Mouse (Mus musculus): ENCODE data around the gene Tpgs1. TPM values are rescaled to one million over a fixed set of nuclear protein-coding genes. Genes with fewer than 3 reads are reported as not detected.

Tpgs1 gene
- polyA plus RNA-seq, 1 experiment from 2014 or later: 63.0 TPM

DNA sequence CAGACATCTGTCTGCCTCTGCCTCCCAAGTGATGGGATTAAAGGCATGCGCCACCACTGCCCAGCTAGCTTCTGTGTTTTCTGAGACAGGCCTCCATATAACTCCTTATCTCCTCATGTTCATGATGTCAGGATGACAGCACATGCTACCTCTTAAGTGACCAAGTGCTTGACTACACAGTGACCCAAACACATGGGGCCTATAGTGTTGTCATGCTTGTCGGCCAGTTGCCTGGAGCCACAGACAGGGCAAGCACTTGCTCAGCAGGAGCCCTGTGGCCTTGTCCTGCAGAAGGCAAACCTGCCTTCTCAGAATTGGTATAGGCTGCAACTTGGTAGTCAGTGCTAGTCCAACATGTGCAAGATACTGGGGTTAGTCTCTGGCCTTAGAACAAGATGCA is 17.1 kb downstream of the Tpgs1 start:
- Histone ChIP-seq H3K36me3 (peaks cover 43% of the 10 kb centered on the region), H3K4me2 (replicated peaks) (no peak overlapping the region), H3K27ac (no peak overlapping the region), H3K9me3 (no peaks in the 10 kb centered on the region), H3K27me3 (replicated peaks) (no peaks in the 10 kb centered on the region), H3K9ac (no peak overlapping the region), H3K4me3 (replicated peaks) (no peak overlapping the region), H3K4me1 (replicated peaks) (peaks cover 15% of the 10 kb centered on the region)
- WGBS: 81% methylated on average over 2 of the region's 2 CpGs
- ATAC-seq: no peak

DNA sequence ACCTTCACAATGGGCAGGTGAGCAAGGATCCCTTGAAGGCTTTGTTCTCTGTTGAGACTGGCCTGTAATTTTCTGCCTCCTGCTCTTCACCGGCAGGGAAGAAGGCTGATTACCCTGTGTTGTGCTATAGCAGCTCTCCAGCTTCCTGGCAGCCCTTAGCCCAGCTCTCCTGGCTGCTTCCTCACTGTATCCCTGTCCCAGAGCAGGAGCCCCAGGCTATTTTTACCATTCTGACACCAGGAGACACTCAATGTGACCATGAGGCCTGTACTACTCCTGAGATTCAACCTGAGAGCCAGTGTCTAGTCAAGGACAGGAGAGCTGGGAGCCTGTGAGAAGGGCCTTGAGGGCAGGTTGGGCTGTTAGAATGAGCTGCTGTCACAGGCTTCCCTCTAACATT is 17.5 kb downstream of the Tpgs1 start:
- Histone ChIP-seq H3K27me3 (replicated peaks) (no peaks in the 10 kb centered on the region), H3K27ac (no peak overlapping the region), H3K36me3 (peaks cover 43% of the 10 kb centered on the region), H3K4me2 (replicated peaks) (no peak overlapping the region), H3K9me3 (no peaks in the 10 kb centered on the region), H3K9ac (no peak overlapping the region), H3K4me1 (replicated peaks) (peaks cover 15% of the 10 kb centered on the region), H3K4me3 (replicated peaks) (no peak overlapping the region)
- ATAC-seq: no peak
- WGBS: 96% methylated on average over 1 of the region's 1 CpGs

GRCm38 (mm10) chr10:79687513-79687912 is 18.3 kb downstream of the Tpgs1 start:
- peaks cover 43% of the 10 kb centered on the region for H3K36me3 ChIP-seq
- H3K9ac ChIP-seq: no peak overlapping the region
- no peak for ATAC-seq
- no peaks in the 10 kb centered on the region for H3K27me3 ChIP-seq (replicated peaks)
- H3K4me1 ChIP-seq (replicated peaks): peaks cover 15% of the 10 kb centered on the region
- H3K4me2 ChIP-seq (replicated peaks): no peak overlapping the region
- WGBS: 91% methylated on average over 6 of the region's 6 CpGs
- H3K9me3 ChIP-seq: no peaks in the 10 kb centered on the region
- no peak overlapping the region for H3K27ac ChIP-seq
- H3K4me3 ChIP-seq (replicated peaks): no peak overlapping the region

GRCm38 (mm10) chr10:79688720-79689119 is 19.6 kb downstream of the Tpgs1 start, which contains the start of gene Gzmm:
Gzmm (plus strand) TSS chr10:79689020.
- H3K27me3 ChIP-seq (replicated peaks): no peaks in the 10 kb centered on the region
- 71% methylated on average over 4 of the region's 4 CpGs for WGBS
- no peak within 1 kb of the TSS for H3K4me2 ChIP-seq (replicated peaks)
- peaks cover 7% of the 10 kb centered on the region for H3K4me1 ChIP-seq (replicated peaks)
- no peak within 1 kb of the TSS for H3K9ac ChIP-seq
- H3K36me3 ChIP-seq: peaks cover 43% of the 10 kb centered on the region
- H3K27ac ChIP-seq: no peak within 1 kb of the TSS
- no peak within 1 kb of the TSS for H3K4me3 ChIP-seq (replicated peaks)
- ATAC-seq: no peak
- H3K9me3 ChIP-seq: no peaks in the 10 kb centered on the region

- H3K36me3 ChIP-seq: peaks cover 43% of the 10 kb centered on the region
Measured at GRCm38 (mm10) chr10:79689178-79689577, 20.0 kb downstream of the Tpgs1 start.

GRCm38 (mm10) chr10:79691986-79692548 is 22.9 kb downstream of the Tpgs1 start:
- no peak overlapping the region for H3K4me3 ChIP-seq (replicated peaks)
- WGBS: 97% methylated on average over 2 of the region's 2 CpGs
- ATAC-seq: no peak
- H3K9ac ChIP-seq: no peak overlapping the region
- H3K9me3 ChIP-seq: no peaks in the 10 kb centered on the region
- H3K27me3 ChIP-seq (replicated peaks): no peaks in the 10 kb centered on the region
- H3K27ac ChIP-seq: no peak overlapping the region
- H3K4me1 ChIP-seq (replicated peaks): peaks cover 17% of the 10 kb centered on the region
- H3K4me2 ChIP-seq (replicated peaks): no peak overlapping the region
- peaks cover 21% of the 10 kb centered on the region for H3K36me3 ChIP-seq

More at GRCm38 (mm10) chr10:79689178-79689577, 20.0 kb downstream of the Tpgs1 start:
- Histone ChIP-seq H3K27me3 (replicated peaks) (no peaks in the 10 kb centered on the region), H3K4me2 (replicated peaks) (no peak overlapping the region), H3K4me1 (replicated peaks) (peaks cover 2% of the 10 kb centered on the region), H3K4me3 (replicated peaks) (no peak overlapping the region), H3K9me3 (no peaks in the 10 kb centered on the region), H3K27ac (no peak overlapping the region), H3K9ac (no peak overlapping the region)
- 85% methylated on average over 3 of the region's 3 CpGs for WGBS
- no peak for ATAC-seq

GRCm38 (mm10) chr10:79693580-79694378 is 24.6 kb downstream of the Tpgs1 start:
- peaks cover 24% of the 10 kb centered on the region for H3K4me1 ChIP-seq (replicated peaks)
- no peak overlapping the region for H3K4me2 ChIP-seq (replicated peaks)
- H3K9ac ChIP-seq: no peak overlapping the region
- 73% methylated on average over 12 of the region's 12 CpGs for WGBS
- no peaks in the 10 kb centered on the region for H3K9me3 ChIP-seq
- no peak for ATAC-seq
- H3K27ac ChIP-seq: no peak overlapping the region
- no peaks in the 10 kb centered on the region for H3K27me3 ChIP-seq (replicated peaks)
- H3K36me3 ChIP-seq: peaks cover 6% of the 10 kb centered on the region; the same call in 1 of the 2 replicates
- no peak overlapping the region for H3K4me3 ChIP-seq (replicated peaks)

DNA sequence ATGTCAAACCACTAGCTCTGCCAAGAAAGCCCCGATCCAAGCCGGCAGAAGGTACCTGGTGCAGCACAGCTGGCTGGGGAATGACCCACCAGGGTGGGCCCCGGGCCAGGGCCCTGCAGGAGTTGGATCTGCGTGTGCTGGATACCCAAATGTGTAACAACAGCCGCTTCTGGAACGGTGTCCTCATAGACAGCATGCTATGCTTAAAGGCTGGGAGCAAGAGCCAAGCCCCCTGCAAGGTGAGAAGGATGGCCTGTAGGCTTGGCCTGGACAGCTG is 25.1 kb downstream of the Tpgs1 start:
- Histone ChIP-seq H3K4me3 (replicated peaks) (no peak overlapping the region), H3K4me2 (replicated peaks) (no peak overlapping the region), H3K27me3 (replicated peaks) (no peaks in the 10 kb centered on the region), H3K9ac (no peak overlapping the region), H3K4me1 (replicated peaks) (peaks cover 24% of the 10 kb centered on the region), H3K27ac (no peak overlapping the region), H3K9me3 (no peaks in the 10 kb centered on the region), H3K36me3 (peaks cover under 1% of the 10 kb centered on the region; the same call in 1 of the 2 replicates)
- no peak for ATAC-seq
- 83% methylated on average over 6 of the region's 6 CpGs for WGBS

GRCm38 (mm10) chr10:79695231-79696128 is 26.3 kb downstream of the Tpgs1 start:
- peak overlapping the region; percentile 13; the same call in 1 of the 2 replicates for H3K9ac ChIP-seq
- no peaks in the 10 kb centered on the region for H3K27me3 ChIP-seq (replicated peaks)
- H3K4me2 ChIP-seq (replicated peaks): peak overlapping the region; percentile 18
- WGBS: 50% methylated on average over 13 of the region's 13 CpGs
- H3K27ac ChIP-seq: peak overlapping the region; percentile 87
- peaks cover 24% of the 10 kb centered on the region for H3K4me1 ChIP-seq (replicated peaks)
- peak; percentile 47 for ATAC-seq
- no peaks in the 10 kb centered on the region for H3K9me3 ChIP-seq
- H3K36me3 ChIP-seq: no peaks in the 10 kb centered on the region
- no peak overlapping the region for H3K4me3 ChIP-seq (replicated peaks)

- no peaks in the 10 kb centered on the region for H3K9me3 ChIP-seq
- H3K9ac ChIP-seq: peak overlapping the region; percentile 13; the same call in 1 of the 2 replicates
- H3K4me3 ChIP-seq (replicated peaks): no peak overlapping the region
- H3K4me2 ChIP-seq (replicated peaks): peak overlapping the region; percentile 18
- ATAC-seq: peak; percentile 84
- H3K27ac ChIP-seq: peak overlapping the region; percentile 87
- WGBS: 26% methylated on average over 9 of the region's 9 CpGs
- H3K4me1 ChIP-seq (replicated peaks): peaks cover 26% of the 10 kb centered on the region
- no peaks in the 10 kb centered on the region for H3K36me3 ChIP-seq
- no peaks in the 10 kb centered on the region for H3K27me3 ChIP-seq (replicated peaks)
Measured at GRCm38 (mm10) chr10:79696129-79696651, 27.0 kb downstream of the Tpgs1 start.

GRCm38 (mm10) chr10:79697916-79698315 is 28.7 kb downstream of the Tpgs1 start:
- peaks cover 32% of the 10 kb centered on the region for H3K4me1 ChIP-seq (replicated peaks)
- no peak overlapping the region for H3K4me3 ChIP-seq (replicated peaks)
- no peak overlapping the region for H3K4me2 ChIP-seq (replicated peaks)
- peak overlapping the region; percentile 87 for H3K27ac ChIP-seq
- WGBS: 54% methylated on average over 6 of the region's 6 CpGs
- H3K36me3 ChIP-seq: no peaks in the 10 kb centered on the region
- ATAC-seq: 0 out of 2 replicates have a peak, but pooled peaks have one; percentile 9
- H3K9me3 ChIP-seq: no peaks in the 10 kb centered on the region
- no peaks in the 10 kb centered on the region for H3K27me3 ChIP-seq (replicated peaks)
- no peak overlapping the region for H3K9ac ChIP-seq

DNA sequence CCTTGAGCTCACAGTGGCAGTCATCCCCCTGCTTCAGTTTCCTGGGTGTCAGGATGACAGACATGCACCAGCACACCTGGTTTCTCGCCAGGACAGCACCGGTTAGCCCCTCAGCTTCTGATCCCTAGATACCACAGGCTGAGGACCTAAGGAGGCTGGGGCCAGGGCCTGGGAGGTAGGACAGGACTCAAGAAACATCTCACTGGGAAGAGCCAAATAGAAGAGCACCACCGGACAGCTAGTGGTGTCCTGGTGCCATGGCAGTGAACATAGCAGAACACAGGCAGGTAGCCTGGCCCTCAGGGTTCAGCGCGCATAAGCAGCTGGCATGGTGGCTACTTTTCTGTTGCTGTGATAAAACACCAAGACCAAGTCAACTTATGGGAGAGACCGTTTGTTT is 29.3 kb downstream of the Tpgs1 start:
- Histone ChIP-seq H3K9me3 (no peaks in the 10 kb centered on the region), H3K4me2 (replicated peaks) (no peak overlapping the region), H3K36me3 (no peaks in the 10 kb centered on the region), H3K4me3 (replicated peaks) (no peak overlapping the region), H3K9ac (no peak overlapping the region), H3K27me3 (replicated peaks) (no peaks in the 10 kb centered on the region), H3K27ac (no peak overlapping the region), H3K4me1 (replicated peaks) (peaks cover 32% of the 10 kb centered on the region)
- 93% methylated on average over 6 of the region's 6 CpGs for WGBS
- no peak for ATAC-seq
